Mouse (Mus musculus): Measurements from ENCODE around the gene Psapl1. TPM values are rescaled to one million over a fixed set of nuclear protein-coding genes. Genes with fewer than 3 reads are reported as not detected.

The Psapl1 gene
- total and polyA plus RNA-seq, 3 experiments = not detected

- no peak for TF ChIP-seq POLR2A (IDR thresholded peaks at IDR 0.05; ENCODE audit: control insufficient read depth in 1 of 2, insufficient read depth in 1 of 2, low read depth in 1 of 2, low read length in 2 of 2, poor library complexity in 1 of 2)
- no peak for TF ChIP-seq ZMIZ1 (IDR thresholded peaks at IDR 0.05; ENCODE audit: low read depth, low read length)
- no peak for TF ChIP-seq ZC3H11A (IDR thresholded peaks at IDR 0.05; ENCODE audit: low read depth, low read length)
- TF ChIP-seq POLR2AphosphoS5 (IDR thresholded peaks at IDR 0.05; ENCODE audit: borderline replicate concordance, low read depth, low read length) = no peak
- no peak for TF ChIP-seq USF2 (IDR thresholded peaks at IDR 0.05; ENCODE audit: borderline replicate concordance in 1 of 2, insufficient read depth in 1 of 2, low read depth in 1 of 2, low read length in 2 of 2)
- TF ChIP-seq BHLHE40 (IDR thresholded peaks at IDR 0.05; ENCODE audit: borderline replicate concordance, low read depth, low read length) = no peak
- TF ChIP-seq NELFE (IDR thresholded peaks at IDR 0.05; ENCODE audit: low read depth, low read length) = no peak
- no peak for TF ChIP-seq POLR2AphosphoS2 (IDR thresholded peaks at IDR 0.05; ENCODE audit: low read length)
- no peak for TF ChIP-seq RAD21 (IDR thresholded peaks at IDR 0.05; ENCODE audit: low read depth, low read length)
- TF ChIP-seq SIN3A (IDR thresholded peaks at IDR 0.05; ENCODE audit: low read length) = no peak
- TF ChIP-seq CTCF (IDR thresholded peaks at IDR 0.05 in 2 of 3, conservative IDR thresholded peaks at IDR 0.05 in 1 of 3; ENCODE audit: control insufficient read depth in 1 of 3, insufficient read depth in 1 of 3, low read depth in 2 of 3, low read length in 3 of 3, poor library complexity in 1 of 3, severe bottlenecking in 1 of 3) = no peak
- TF ChIP-seq ZNF384 (IDR thresholded peaks at IDR 0.05; ENCODE audit: low read depth, low read length) = no peak
- TF ChIP-seq KAT2A (conservative IDR thresholded peaks at IDR 0.05; ENCODE audit: low read depth, low read length) = no peak
- no peak for TF ChIP-seq JUND (IDR thresholded peaks at IDR 0.05; ENCODE audit: low read depth, low read length)
- TF ChIP-seq MYB (IDR thresholded peaks at IDR 0.05; ENCODE audit: low read depth, low read length) = no peak
- TF ChIP-seq TCF12 (IDR thresholded peaks at IDR 0.05; ENCODE audit: low read depth, low read length) = no peak
- TF ChIP-seq ELF1 (IDR thresholded peaks at IDR 0.05; ENCODE audit: low read depth, low read length) = no peak
- TF ChIP-seq HCFC1 (IDR thresholded peaks at IDR 0.05; ENCODE audit: low read depth, low read length) = no peak
- Histone ChIP-seq H3K36me3 (ENCODE audit: control insufficient read depth in 1 of 2, insufficient read depth in 2 of 2, low read length in 2 of 2) (no peaks in the 10 kb centered on the region), H3K4me3 (ENCODE audit: control insufficient read depth in 1 of 2, insufficient read depth in 1 of 2, low read depth in 2 of 2, low read length in 2 of 2) (no peak overlapping the region), H3K27me3 (ENCODE audit: control insufficient read depth in 1 of 2, insufficient read depth in 2 of 2, low read length in 2 of 2) (no peaks in the 10 kb centered on the region), H3K4me1 (ENCODE audit: control insufficient read depth in 1 of 2, insufficient read depth in 2 of 2, low read length in 2 of 2) (no peaks in the 10 kb centered on the region), H3K79me2 (ENCODE audit: control insufficient read depth, insufficient read depth, low read length, poor library complexity) (no peaks in the 10 kb centered on the region), H3K9me3 (replicated peaks; ENCODE audit: insufficient read depth, low read length) (0 out of 2 replicates have a peak, but pooled peaks cover 2% of the 10 kb centered on the region), H3K9ac (ENCODE audit: control insufficient read depth, low read depth, low read length, poor library complexity, severe bottlenecking) (no peak overlapping the region), H3K27ac (ENCODE audit: control insufficient read depth, low read depth, low read length) (no peak overlapping the region)
- DNase-seq (ENCODE audit: low read depth, low spot score) = no peak
Observed at GRCm38 (mm10) chr5:36199519-36199918, 4.3 kb upstream of the Psapl1 start.

GRCm38 (mm10) chr5:36202781-36203180 lies 1.0 kb upstream of the Psapl1 start:
- H3K79me2 ChIP-seq (ENCODE audit: control insufficient read depth, insufficient read depth, low read length, poor library complexity) = no peaks in the 10 kb centered on the region
- 0 out of 2 replicates have a peak, but pooled peaks cover 2% of the 10 kb centered on the region for H3K9me3 ChIP-seq (replicated peaks; ENCODE audit: insufficient read depth, low read length)
- no peaks in the 10 kb centered on the region for H3K36me3 ChIP-seq (ENCODE audit: control insufficient read depth in 1 of 2, insufficient read depth in 2 of 2, low read length in 2 of 2)
- TF ChIP-seq MYC (IDR thresholded peaks at IDR 0.05; ENCODE audit: low read depth, low read length) (no peak), MAZ (IDR thresholded peaks at IDR 0.05; ENCODE audit: low read depth, low read length) (no peak), MAFK (IDR thresholded peaks at IDR 0.05; ENCODE audit: borderline replicate concordance, low read depth, low read length) (no peak), USF2 (IDR thresholded peaks at IDR 0.05; ENCODE audit: borderline replicate concordance in 1 of 2, insufficient read depth in 1 of 2, low read depth in 1 of 2, low read length in 2 of 2) (no peak), CHD2 (IDR thresholded peaks at IDR 0.05; ENCODE audit: low read length) (no peak)
- no peak for DNase-seq (ENCODE audit: low read depth, low spot score)
- H3K27ac ChIP-seq (ENCODE audit: control insufficient read depth, low read depth, low read length) = no peak overlapping the region
- H3K4me1 ChIP-seq (ENCODE audit: control insufficient read depth in 1 of 2, insufficient read depth in 2 of 2, low read length in 2 of 2) = no peaks in the 10 kb centered on the region
- H3K9ac ChIP-seq (ENCODE audit: control insufficient read depth, low read depth, low read length, poor library complexity, severe bottlenecking) = no peak overlapping the region
- no peak overlapping the region for H3K4me3 ChIP-seq (ENCODE audit: control insufficient read depth in 1 of 2, insufficient read depth in 1 of 2, low read depth in 2 of 2, low read length in 2 of 2)
- H3K27me3 ChIP-seq (ENCODE audit: control insufficient read depth in 1 of 2, insufficient read depth in 2 of 2, low read length in 2 of 2) = no peaks in the 10 kb centered on the region
